Mouse (Mus musculus): ENCODE data around the gene Rxfp4. TPM values are rescaled to one million over a fixed set of nuclear protein-coding genes. Genes with fewer than 3 reads are reported as not detected.

Rxfp4 gene
- total and polyA plus RNA-seq, 2 experiments from 2014 or later = not detected

DNA sequence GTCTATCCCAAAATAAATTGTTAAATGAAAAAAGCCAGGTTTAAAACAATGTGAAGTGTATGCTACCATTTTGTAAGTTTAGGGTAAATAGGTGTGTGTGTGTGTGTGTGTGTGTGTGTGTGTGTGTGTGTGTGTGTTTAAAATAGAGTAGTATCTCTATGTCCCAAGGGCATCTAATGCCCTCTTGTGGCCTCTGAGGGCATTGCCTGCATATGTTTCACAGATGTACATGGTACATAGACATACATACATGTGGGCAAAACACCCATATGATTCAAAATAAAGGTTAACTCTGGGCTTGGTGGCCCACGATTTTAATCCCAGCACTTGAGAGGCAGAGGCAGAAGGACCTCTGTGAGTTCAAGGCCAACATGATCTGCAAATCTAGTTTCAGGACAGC, 12.3 kb downstream of the Rxfp4 start:
- DNase-seq (ENCODE audit: low spot score) (peak; percentile 85), ATAC-seq (peak; percentile 73; the same call in 1 of the 2 replicates)
- WGBS = 64% methylated on average over 1 of the region's 1 CpGs
- Histone ChIP-seq H3K9ac (replicated peaks; ENCODE audit: low read length) (no peak overlapping the region), H3K9me3 (ENCODE audit: low read length) (no peaks in the 10 kb centered on the region), H3K4me2 (ENCODE audit: low read depth, low read length) (no peak overlapping the region), H3K4me1 (ENCODE audit: insufficient read depth, low read length) (no peaks in the 10 kb centered on the region), H3K36me3 (ENCODE audit: insufficient read depth, low read length) (peaks cover 83% of the 10 kb centered on the region), H3K27me3 (ENCODE audit: insufficient read depth, low read length) (no peaks in the 10 kb centered on the region), H3K4me3 (ENCODE audit: low read length) (no peak overlapping the region), H3K27ac (no peak overlapping the region)
- TF ChIP-seq CTCF (IDR thresholded peaks at IDR 0.05; ENCODE audit: low read depth) = peak; percentile 81

DNA sequence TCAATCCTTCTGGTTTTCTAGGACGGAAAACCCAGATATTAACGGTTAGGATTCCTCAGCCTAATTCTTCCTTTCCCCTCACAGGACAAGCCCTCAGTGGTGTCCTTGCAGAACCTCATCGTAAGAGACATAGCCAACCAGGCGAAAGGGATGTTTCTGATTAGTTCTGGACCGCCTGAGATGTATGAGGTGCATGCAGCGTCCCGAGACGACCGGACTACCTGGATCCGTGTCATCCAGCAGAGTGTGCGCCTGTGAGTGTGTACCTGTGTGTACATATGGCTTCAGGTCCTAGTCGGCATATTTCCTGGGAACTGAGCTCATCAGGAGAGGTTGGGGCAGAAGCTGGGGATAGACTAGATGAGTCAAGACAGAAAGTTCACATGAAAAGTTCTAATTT, 13.7 kb downstream of the Rxfp4 start:
- H3K4me3 ChIP-seq (ENCODE audit: low read length) = no peak overlapping the region
- no peaks in the 10 kb centered on the region for H3K27me3 ChIP-seq (ENCODE audit: insufficient read depth, low read length)
- no peaks in the 10 kb centered on the region for H3K4me1 ChIP-seq (ENCODE audit: insufficient read depth, low read length)
- no peak for TF ChIP-seq CTCF (IDR thresholded peaks at IDR 0.05; ENCODE audit: low read depth)
- ATAC-seq = no peak
- no peaks in the 10 kb centered on the region for H3K9me3 ChIP-seq (ENCODE audit: low read length)
- no peak overlapping the region for H3K27ac ChIP-seq
- peaks cover 84% of the 10 kb centered on the region for H3K36me3 ChIP-seq (ENCODE audit: insufficient read depth, low read length)
- 96% methylated on average over 12 of the region's 12 CpGs for WGBS
- no peak overlapping the region for H3K9ac ChIP-seq (replicated peaks; ENCODE audit: low read length)
- no peak for DNase-seq (ENCODE audit: low spot score)
- no peak overlapping the region for H3K4me2 ChIP-seq (ENCODE audit: low read depth, low read length)

DNA sequence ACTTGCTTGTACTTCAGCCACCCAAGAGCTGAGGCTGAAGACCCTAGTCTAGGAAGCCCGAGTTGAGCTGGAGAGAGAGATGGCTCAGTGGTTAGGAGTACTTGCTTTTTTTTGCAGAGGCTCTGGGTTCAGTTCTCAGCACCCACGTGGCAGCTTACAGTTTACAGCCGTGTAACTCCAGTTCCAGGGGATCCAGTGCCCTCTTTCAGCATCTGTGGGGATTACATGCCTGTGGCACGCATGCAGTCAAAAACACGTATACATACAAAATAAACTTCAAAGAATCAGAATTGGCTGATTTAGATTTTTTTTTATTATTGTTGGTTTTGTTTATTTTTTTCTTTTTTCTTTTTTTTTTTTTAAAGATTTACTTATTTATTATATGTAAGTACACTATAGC, 15.8 kb downstream of the Rxfp4 start:
- 91% methylated on average over 5 of the region's 5 CpGs for WGBS
- no peak for ATAC-seq
- Histone ChIP-seq H3K4me2 (ENCODE audit: low read depth, low read length) (no peak overlapping the region), H3K27me3 (ENCODE audit: insufficient read depth, low read length) (no peaks in the 10 kb centered on the region), H3K9ac (replicated peaks; ENCODE audit: low read length) (no peak overlapping the region), H3K9me3 (ENCODE audit: low read length) (no peaks in the 10 kb centered on the region), H3K4me3 (ENCODE audit: low read length) (no peak overlapping the region), H3K4me1 (ENCODE audit: insufficient read depth, low read length) (no peaks in the 10 kb centered on the region), H3K36me3 (ENCODE audit: insufficient read depth, low read length) (peaks cover 83% of the 10 kb centered on the region), H3K27ac (no peak overlapping the region)
- TF ChIP-seq CTCF (IDR thresholded peaks at IDR 0.05; ENCODE audit: low read depth) = no peak
- DNase-seq (ENCODE audit: low spot score) = no peak

DNA sequence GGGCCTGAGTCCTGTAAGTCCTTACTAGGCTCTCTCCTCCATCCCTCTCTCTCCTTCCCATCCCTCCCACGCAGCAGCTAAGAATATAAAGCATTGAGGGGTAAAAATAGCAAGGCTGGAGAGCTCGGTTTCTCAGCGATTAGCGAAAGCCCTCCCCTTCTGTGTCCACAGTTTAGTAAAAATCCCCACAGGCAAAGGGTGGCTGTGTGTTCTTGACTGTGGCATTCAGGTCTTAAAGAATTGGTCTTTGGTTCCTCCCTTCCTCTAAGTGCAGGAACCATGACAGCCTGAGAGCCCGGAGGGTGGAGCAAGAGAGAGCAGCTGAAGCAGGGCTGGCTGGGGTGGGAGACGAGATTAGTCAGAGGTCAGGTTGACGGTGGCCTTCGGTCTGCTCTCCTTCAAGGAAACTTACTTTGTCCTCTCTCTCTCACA, 16.4 kb downstream of the Rxfp4 start:
- H3K9me3 ChIP-seq (ENCODE audit: low read length) = no peaks in the 10 kb centered on the region
- no peak overlapping the region for H3K4me3 ChIP-seq (ENCODE audit: low read length)
- 90% methylated on average over 8 of the region's 8 CpGs for WGBS
- no peak overlapping the region for H3K4me2 ChIP-seq (ENCODE audit: low read depth, low read length)
- no peaks in the 10 kb centered on the region for H3K27me3 ChIP-seq (ENCODE audit: insufficient read depth, low read length)
- H3K36me3 ChIP-seq (ENCODE audit: insufficient read depth, low read length) = peaks cover 77% of the 10 kb centered on the region
- H3K4me1 ChIP-seq (ENCODE audit: insufficient read depth, low read length) = no peaks in the 10 kb centered on the region
- H3K9ac ChIP-seq (replicated peaks; ENCODE audit: low read length) = no peak overlapping the region
- TF ChIP-seq CTCF (IDR thresholded peaks at IDR 0.05; ENCODE audit: low read depth) = no peak
- H3K27ac ChIP-seq = no peak overlapping the region
- ATAC-seq = no peak
- DNase-seq (ENCODE audit: low spot score) = no peak

DNA sequence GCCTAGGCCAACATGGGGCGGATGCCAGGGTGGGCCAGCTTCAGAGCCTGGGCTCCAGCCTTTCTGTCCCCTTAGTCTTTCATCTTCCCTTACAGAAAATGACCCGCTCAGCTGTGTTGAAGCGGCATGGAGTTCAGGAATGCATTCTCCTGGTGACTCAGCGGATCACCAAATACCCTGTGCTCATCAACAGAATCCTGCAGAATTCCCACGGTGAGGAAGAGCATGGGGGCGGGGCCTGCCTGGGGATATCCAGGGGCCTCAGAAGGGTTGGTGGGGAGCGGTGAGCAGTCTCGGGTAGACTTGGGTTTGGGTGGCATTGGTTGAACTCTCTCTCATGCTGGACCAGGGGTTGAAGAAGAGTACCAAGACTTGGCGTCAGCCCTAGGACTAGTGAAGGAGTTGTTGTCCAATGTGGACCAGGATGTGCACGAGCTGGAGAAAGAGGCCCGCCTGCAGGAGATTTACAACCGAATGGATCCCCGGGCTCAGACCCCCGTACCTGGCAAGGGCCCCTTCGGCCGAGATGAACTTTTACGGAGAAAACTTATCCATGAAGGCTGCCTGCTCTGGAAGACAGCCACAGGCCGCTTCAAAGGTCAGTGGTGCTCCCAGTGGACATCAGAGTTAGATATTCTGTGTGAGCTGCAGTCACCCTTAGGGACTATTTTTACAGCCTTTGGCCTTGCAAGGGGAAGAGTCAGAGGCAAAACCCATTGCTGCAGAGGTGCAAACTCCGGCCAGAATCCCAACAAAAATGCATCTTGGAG, 17.3 kb downstream of the Rxfp4 start:
- H3K27me3 ChIP-seq (ENCODE audit: insufficient read depth, low read length) = no peaks in the 10 kb centered on the region
- 91% methylated on average over 19 of the region's 19 CpGs for WGBS
- H3K27ac ChIP-seq = no peak overlapping the region
- H3K9me3 ChIP-seq (ENCODE audit: low read length) = no peaks in the 10 kb centered on the region
- TF ChIP-seq CTCF (IDR thresholded peaks at IDR 0.05; ENCODE audit: low read depth) = no peak
- H3K36me3 ChIP-seq (ENCODE audit: insufficient read depth, low read length) = peaks cover 76% of the 10 kb centered on the region
- no peak overlapping the region for H3K9ac ChIP-seq (replicated peaks; ENCODE audit: low read length)
- H3K4me3 ChIP-seq (ENCODE audit: low read length) = no peak overlapping the region
- ATAC-seq = no peak
- no peak overlapping the region for H3K4me2 ChIP-seq (ENCODE audit: low read depth, low read length)
- no peak for DNase-seq (ENCODE audit: low spot score)
- H3K4me1 ChIP-seq (ENCODE audit: insufficient read depth, low read length) = no peaks in the 10 kb centered on the region

DNA sequence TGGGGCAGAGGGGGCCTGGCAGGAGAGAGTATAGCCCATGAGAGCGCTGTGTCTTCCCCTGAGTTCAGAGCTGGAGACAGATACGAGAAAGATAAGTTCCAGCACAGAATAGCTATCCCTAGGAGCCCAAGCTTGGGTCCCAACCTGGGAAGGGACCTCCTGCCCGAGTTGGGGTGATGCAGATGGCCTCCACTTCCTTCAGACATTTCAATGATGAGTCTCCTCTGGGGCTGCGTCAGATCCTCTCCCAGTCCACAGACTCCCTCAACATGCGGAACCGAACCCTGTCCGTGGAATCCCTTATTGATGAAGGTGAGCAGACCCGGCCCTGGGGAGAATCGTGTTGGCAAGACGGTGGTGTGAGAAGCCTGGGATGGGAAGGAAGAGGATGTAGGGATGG, 19.9 kb downstream of the Rxfp4 start:
- no peak overlapping the region for H3K4me3 ChIP-seq (ENCODE audit: low read length)
- ATAC-seq = no peak
- no peaks in the 10 kb centered on the region for H3K27me3 ChIP-seq (ENCODE audit: insufficient read depth, low read length)
- peaks cover 69% of the 10 kb centered on the region for H3K36me3 ChIP-seq (ENCODE audit: insufficient read depth, low read length)
- no peak overlapping the region for H3K27ac ChIP-seq
- no peak overlapping the region for H3K9ac ChIP-seq (replicated peaks; ENCODE audit: low read length)
- WGBS = 93% methylated on average over 10 of the region's 10 CpGs
- H3K4me1 ChIP-seq (ENCODE audit: insufficient read depth, low read length) = no peaks in the 10 kb centered on the region
- no peaks in the 10 kb centered on the region for H3K9me3 ChIP-seq (ENCODE audit: low read length)
- H3K4me2 ChIP-seq (ENCODE audit: low read depth, low read length) = no peak overlapping the region
- no peak for DNase-seq (ENCODE audit: low spot score)
- TF ChIP-seq CTCF (IDR thresholded peaks at IDR 0.05; ENCODE audit: low read depth) = no peak

DNA sequence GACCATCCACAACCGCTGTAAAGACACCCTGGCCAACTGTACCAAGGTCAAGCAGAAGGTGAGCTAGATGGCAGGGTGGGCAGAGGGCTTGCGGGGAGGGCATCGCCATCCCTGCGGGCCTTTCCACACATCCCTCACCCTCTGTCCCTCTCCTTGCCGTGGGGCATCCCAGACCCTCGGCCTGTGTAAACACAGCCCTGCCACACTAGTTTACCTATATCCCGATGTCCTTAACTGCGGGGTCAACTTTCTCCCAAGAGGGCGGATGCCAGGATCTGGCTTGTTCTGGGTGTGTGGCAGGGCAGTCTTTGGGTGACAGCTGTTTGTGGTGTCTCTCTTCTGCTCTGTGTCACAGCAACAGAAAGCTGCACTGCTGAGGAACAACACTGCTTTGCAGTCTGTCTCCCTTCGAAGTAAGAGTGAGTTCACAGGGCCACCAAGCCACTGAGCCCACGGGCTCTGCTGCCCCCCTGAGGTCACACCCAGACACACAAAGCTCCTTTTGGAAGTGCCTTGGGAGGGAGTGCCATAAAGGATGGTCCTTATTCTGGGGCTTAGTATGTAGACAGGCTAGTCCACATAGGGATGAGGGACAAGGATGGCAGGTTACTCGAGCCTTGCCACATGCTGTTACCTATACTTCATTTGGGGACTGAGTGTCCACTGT, 20.9 kb downstream of the Rxfp4 start:
- H3K36me3 ChIP-seq (ENCODE audit: insufficient read depth, low read length) = peaks cover 62% of the 10 kb centered on the region
- DNase-seq (ENCODE audit: low spot score) = peak; percentile 58
- WGBS = 76% methylated on average over 12 of the region's 12 CpGs
- no peak overlapping the region for H3K4me2 ChIP-seq (ENCODE audit: low read depth, low read length)
- H3K27ac ChIP-seq = no peak overlapping the region
- peak; percentile 74 for TF ChIP-seq CTCF (IDR thresholded peaks at IDR 0.05; ENCODE audit: low read depth)
- H3K4me1 ChIP-seq (ENCODE audit: insufficient read depth, low read length) = 0 out of 2 replicates have a peak, but pooled peaks cover 3% of the 10 kb centered on the region
- H3K4me3 ChIP-seq (ENCODE audit: low read length) = no peak overlapping the region
- no peaks in the 10 kb centered on the region for H3K9me3 ChIP-seq (ENCODE audit: low read length)
- ATAC-seq = peak; percentile 21; the same call in 1 of the 2 replicates
- H3K27me3 ChIP-seq (ENCODE audit: insufficient read depth, low read length) = no peaks in the 10 kb centered on the region
- no peak overlapping the region for H3K9ac ChIP-seq (replicated peaks; ENCODE audit: low read length)
